Mouse (Mus musculus): Measurements from ENCODE around the gene Atg16l2.

Atg16l2 gene

DNA sequence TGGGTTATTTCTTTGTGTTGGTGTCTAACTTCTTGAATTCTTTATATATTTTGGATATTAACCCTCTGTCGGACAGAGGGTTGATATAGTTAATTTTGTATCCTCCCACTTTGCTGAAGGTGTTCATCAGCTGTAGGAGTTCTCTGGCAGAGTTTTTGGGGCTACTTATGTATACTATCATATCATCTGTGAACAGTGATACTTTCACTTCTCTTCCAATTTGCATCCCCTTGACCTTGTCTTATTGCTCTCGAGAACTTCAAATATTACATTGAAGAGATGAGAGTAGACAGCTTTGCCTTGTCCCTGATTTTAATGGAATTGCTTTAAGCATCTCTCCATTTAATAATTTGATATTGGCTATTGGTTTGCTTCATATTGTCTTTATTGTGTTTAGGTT is 78.5 kb downstream of the Atg16l2 start:
- POLR2A ChIA-PET = interaction anchor here in 1 of 4 experiments (0.6 to 1.0 kb wide), 2 partner anchors 10 to 111 kb away, joined by 4 read pairs; no protein-coding TSS in a partner anchor

GRCm38 (mm10) chr7:101216724-101217123 is 85.3 kb downstream of the Atg16l2 start:
- POLR2A ChIA-PET = interaction anchor here in 1 of 4 experiments (0.7 kb wide), 1 partner anchor 477 kb away, joined by 5 read pairs; no protein-coding TSS in a partner anchor
- CTCF ChIA-PET = no interaction called here

More for the DNA sequence above, 78.5 kb downstream of the Atg16l2 start:
- CTCF ChIA-PET = interaction anchor here in 1 of 4 experiments (0.7 kb wide), 1 partner anchor 175 kb away, joined by 4 read pairs; no protein-coding TSS in a partner anchor

DNA sequence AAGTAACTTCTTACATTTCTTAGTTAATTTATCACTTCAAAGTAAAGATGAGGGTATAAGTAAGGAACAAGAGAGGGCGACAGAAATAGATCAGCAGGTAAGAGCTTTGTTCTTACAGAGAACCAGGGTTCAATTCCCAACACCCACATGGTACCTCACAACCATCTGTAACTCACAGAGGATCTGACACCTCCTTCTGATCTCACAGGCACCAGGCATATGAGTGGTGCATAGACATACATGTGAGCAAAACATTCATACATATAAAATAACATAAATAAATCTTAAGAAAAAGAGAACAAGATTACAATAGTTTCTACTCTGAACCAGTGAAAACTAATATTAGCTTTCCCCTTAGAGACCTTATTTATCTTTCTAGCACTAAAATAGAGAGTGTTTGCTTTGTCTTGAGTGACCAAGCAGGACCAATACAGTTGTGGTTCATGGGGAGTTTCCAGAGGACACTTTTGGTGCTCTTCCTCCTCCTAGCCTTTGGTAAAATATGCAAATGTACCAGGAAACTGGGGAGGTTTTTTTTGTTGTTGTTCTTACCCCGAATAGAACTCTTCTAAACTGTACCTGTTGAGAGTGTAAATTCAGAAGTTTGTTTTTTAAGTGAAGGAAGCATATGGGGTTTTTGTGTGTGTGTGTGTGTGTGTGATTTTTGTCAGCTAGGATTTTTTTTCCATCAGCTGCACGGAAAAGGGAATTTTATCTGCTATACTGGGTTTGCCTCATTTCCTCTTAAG is 88.4 kb downstream of the Atg16l2 start:
- ChIA-PET POLR2A (no interaction called here), CTCF (interaction anchor here in 1 of 4 experiments (0.6 kb wide), 1 partner anchor 199 kb away, joined by 3 read pairs; no protein-coding TSS in a partner anchor)

All from embryonic stem cell, embryonic (primary cell).